Mouse (Mus musculus) spleen, adult 2 months (tissue): Measurements from ENCODE around the gene Gadl1.

Experiments used
- CTCF ChIP-seq: fragments of 200-500 bp; IDR thresholded peaks from 2 replicates; pipeline ENCODE4 v1.5.1; 2011; ENCODE audit warnings: mild to moderate bottlenecking, inconsistent platforms; ENCODE audit not compliant: insufficient read depth, insufficient read length, insufficient replicate concordance; ENCODE audit errors: extremely low read depth
- POLR2A ChIP-seq: fragments of 200-500 bp; IDR thresholded peaks from 2 replicates; pipeline ENCODE4 v1.6.1; 2011; ENCODE audit warnings: low read depth, low read length, inconsistent platforms

GRCm38 (mm10) chr9:116122544-116122943 lies 213.3 kb downstream of the Gadl1 start:
- TF ChIP-seq CTCF (no peak), POLR2A (no peak)
